Comparison of ENCODE assay signal across 11 mouse cellular contexts in the genomic region with DNA sequence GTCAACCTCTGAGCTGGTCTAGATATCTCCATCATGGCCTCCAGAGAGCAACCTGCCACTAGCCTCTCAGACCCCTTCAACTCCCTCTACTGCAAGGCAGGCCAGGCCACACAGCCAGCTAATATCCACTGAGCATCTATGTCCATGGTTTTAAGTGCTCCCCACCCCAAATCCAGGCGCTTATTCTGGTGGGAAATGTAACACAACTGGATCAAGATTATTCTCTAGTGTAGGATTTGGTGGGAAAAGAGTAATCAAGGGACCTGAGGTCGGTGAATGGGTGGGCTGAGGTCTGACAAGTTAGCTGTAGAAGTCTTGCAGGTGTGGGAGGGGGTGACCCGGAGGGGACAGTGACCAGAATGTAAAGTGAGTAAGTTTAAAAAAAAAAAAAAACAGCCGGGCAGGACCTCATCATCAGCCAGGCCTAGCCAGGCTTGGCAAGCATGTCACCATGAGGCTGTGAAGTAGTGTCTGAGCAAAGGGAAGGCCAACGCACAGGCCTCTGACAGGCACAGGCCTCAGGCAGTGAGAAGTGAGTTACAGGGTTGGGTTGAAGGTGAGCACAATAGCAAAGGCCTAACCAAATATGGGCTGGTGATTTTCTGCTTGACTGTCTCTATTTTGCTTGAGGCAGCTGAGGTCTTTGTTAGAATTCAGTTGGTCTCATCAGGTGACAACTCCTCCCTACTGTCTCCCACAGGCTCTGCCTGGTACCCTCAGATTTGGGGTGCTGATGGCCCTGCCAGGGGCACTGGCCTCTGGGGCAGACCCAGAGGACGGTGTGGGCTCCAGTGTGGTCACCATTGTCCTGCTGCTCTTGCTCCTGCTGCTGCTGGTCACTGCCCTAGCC. TPM values are rescaled to one million over a fixed set of nuclear protein-coding genes. Genes with fewer than 3 reads are reported as not detected.
DNase-seq lines count a peak whose midpoint lies in the region; ATAC-seq and TF ChIP-seq lines count a peak whose summit lies in the region.
"Had no signal": no experiment of that assay in that cellular context is flagged by ENCODE, and none has a peak within 500 bp of the region (broad histone marks: within the 10 kb centered on the region; RNA-seq: fewer than 3 reads in every experiment).

No protein-coding gene starts in this region.

- no peaks in the 10 kb centered on the region for H3K27me3 ChIP-seq in kidney, embryonic 16.5 days (ENCODE audit: insufficient read depth, low read length)
- H3K27me3 ChIP-seq in E14TG2a.4 (ENCODE audit: insufficient read depth, low read length) = no peaks in the 10 kb centered on the region
- no peaks in the 10 kb centered on the region for H3K27me3 ChIP-seq in liver, embryonic 13.5 days
- H3K27me3 ChIP-seq: stomach, embryonic 15.5 days had no signal

- H3K4me1 ChIP-seq in kidney, embryonic 16.5 days (ENCODE audit: insufficient read depth, low read length) = peaks cover 11% of the 10 kb centered on the region
- H3K4me1 ChIP-seq in E14TG2a.4 (replicated peaks; ENCODE audit: low read depth, low read length) = peaks cover 71% of the 10 kb centered on the region
- H3K4me1 ChIP-seq in liver, embryonic 13.5 days (replicated peaks) = peaks cover 47% of the 10 kb centered on the region
- H3K4me1 ChIP-seq: stomach, embryonic 15.5 days had no signal

- H3K4me3 ChIP-seq in kidney, embryonic 16.5 days (ENCODE audit: low read length) = no peak overlapping the region
- peak overlapping the region; percentile 72 for H3K4me3 ChIP-seq in E14TG2a.4 (replicated peaks; ENCODE audit: low read length)
- H3K4me3 ChIP-seq in liver, embryonic 13.5 days (replicated peaks) = peak overlapping the region; percentile 33
- H3K4me3 ChIP-seq: stomach, embryonic 15.5 days had no signal

- H3K9ac ChIP-seq in kidney, embryonic 16.5 days (replicated peaks; ENCODE audit: low read length) = 0 out of 2 replicates have a peak overlapping the region, but pooled peaks have one; percentile 19
- H3K9ac ChIP-seq in liver, embryonic 13.5 days = peak overlapping the region; percentile 51
- H3K9ac ChIP-seq: stomach, embryonic 15.5 days had no signal

- TF ChIP-seq CTCF in E14TG2a.4 (conservative IDR thresholded peaks at IDR 0.05; ENCODE audit: low read length) = no peak

- H3K4me2 ChIP-seq in kidney, embryonic 16.5 days (replicated peaks; ENCODE audit: low read depth, low read length) = no peak overlapping the region
- peak overlapping the region; percentile 41 for H3K4me2 ChIP-seq in liver, embryonic 13.5 days
- H3K4me2 ChIP-seq: stomach, embryonic 15.5 days had no signal

- peaks cover 50% of the 10 kb centered on the region for H3K36me3 ChIP-seq in kidney, embryonic 16.5 days (ENCODE audit: insufficient read depth, low read length)
- H3K36me3 ChIP-seq in E14TG2a.4 (ENCODE audit: insufficient read depth, low read length) = peaks cover 82% of the 10 kb centered on the region
- peaks cover 80% of the 10 kb centered on the region for H3K36me3 ChIP-seq in liver, embryonic 13.5 days

- no peaks in the 10 kb centered on the region for H3K9me3 ChIP-seq in kidney, embryonic 16.5 days (ENCODE audit: low read length)
- H3K9me3 ChIP-seq in E14TG2a.4 (ENCODE audit: low read length) = no peaks in the 10 kb centered on the region
- H3K9me3 ChIP-seq in liver, embryonic 13.5 days (replicated peaks) = no peaks in the 10 kb centered on the region
- H3K9me3 ChIP-seq: stomach, embryonic 15.5 days had no signal

- no peak for DNase-seq in kidney, postnatal 14 days
- DNase-seq in CD4-positive helper T cell, adult 2 months (ENCODE audit: low read depth, low spot score) = peak; percentile 43
- no peak for DNase-seq in liver, embryonic 13.5 days
- no peak for DNase-seq in adrenal gland, adult 18-20 months (ENCODE audit: low spot score in 2 of 2)
- DNase-seq in cerebellum, postnatal 4 days (ENCODE audit: low spot score in 2 of 2) = no peak

- WGBS in kidney, embryonic 16.5 days = 46% methylated on average over 6 of the region's 6 CpGs
- WGBS in liver, embryonic 13.5 days (ENCODE audit: insufficient replicate concordance) = 51% methylated on average over 6 of the region's 6 CpGs

- peak overlapping the region; percentile 58 for H3K27ac ChIP-seq in kidney, embryonic 16.5 days (ENCODE audit: low read length)
- H3K27ac ChIP-seq in liver, embryonic 13.5 days = peak overlapping the region; percentile 55; the same call in 1 of the 2 replicates
- H3K27ac ChIP-seq: stomach, embryonic 15.5 days had no signal

- ATAC-seq in kidney, embryonic 16.5 days (ENCODE audit: low FRiP score, low TSS enrichment) = peak; percentile 43; the same call in 1 of the 2 replicates
- no peak for ATAC-seq in liver, embryonic 13.5 days (ENCODE audit: low read depth)
- ATAC-seq in granulocyte monocyte progenitor cell, adult 5-6 weeks (replicated peaks; ENCODE audit: poor library complexity, severe bottlenecking) = no peak

RNA-seq across cellular contexts. Expression of gene Ptprcap, which starts 2.0 kb away (rescaled TPM):
- 0.49 and 1.1 TPM in 2 replicates for polyA plus RNA-seq in kidney, embryonic 16.5 days (2015; fragmentation: Nextera tagmentation; extraction: Ambion mirVana)
- polyA plus RNA-seq in liver, embryonic 13.5 days (2015; fragmentation: Nextera tagmentation; extraction: Ambion mirVana) = 18.8 and 21.3 TPM in 2 replicates
- total RNA-seq in granulocyte monocyte progenitor cell, adult 5-6 weeks (2014; fragmentation: Nextera tagmentation) = 40.8 and 53.6 TPM in 2 replicates
- 64.9 and 84.1 TPM in 2 replicates for total RNA-seq in granulocyte monocyte progenitor cell, adult 5-6 weeks (2017)
- total RNA-seq in adrenal gland, adult 18-20 months (2021) = 1 to 10 TPM; 3.2 to 3.3 TPM

RNA-seq across cellular contexts. Expression of gene Coro1b, which starts 7.0 kb away (rescaled TPM):
- polyA plus RNA-seq in kidney, embryonic 16.5 days (2015; fragmentation: Nextera tagmentation; extraction: Ambion mirVana) = 201 and 218 TPM in 2 replicates
- 70.7 and 72.6 TPM in 2 replicates for polyA plus RNA-seq in liver, embryonic 13.5 days (2015; fragmentation: Nextera tagmentation; extraction: Ambion mirVana)
- total RNA-seq in granulocyte monocyte progenitor cell, adult 5-6 weeks (2014; fragmentation: Nextera tagmentation) = 143 and 234 TPM in 2 replicates
- total RNA-seq in granulocyte monocyte progenitor cell, adult 5-6 weeks (2017) = 71.3 and 73.2 TPM in 2 replicates
- 100 to 1,000 TPM; 145 to 150 TPM for total RNA-seq in adrenal gland, adult 18-20 months (2021)

RNA-seq across cellular contexts. Expression of gene Rps6kb2, which starts 7.7 kb away (rescaled TPM):
- 62.9 and 63.7 TPM in 2 replicates for polyA plus RNA-seq in kidney, embryonic 16.5 days (2015; fragmentation: Nextera tagmentation; extraction: Ambion mirVana)
- polyA plus RNA-seq in liver, embryonic 13.5 days (2015; fragmentation: Nextera tagmentation; extraction: Ambion mirVana) = 30.0 and 34.2 TPM in 2 replicates
- 42.5 and 45.6 TPM in 2 replicates for total RNA-seq in granulocyte monocyte progenitor cell, adult 5-6 weeks (2014; fragmentation: Nextera tagmentation)
- total RNA-seq in granulocyte monocyte progenitor cell, adult 5-6 weeks (2017) = 21.0 and 31.6 TPM in 2 replicates
- total RNA-seq in adrenal gland, adult 18-20 months (2021) = 10 to 100 TPM; 30.2 to 36.3 TPM

RNA-seq across cellular contexts. Expression of gene Cabp4, which starts 11.6 kb away (rescaled TPM):
- 0.14 and 0.21 TPM in 2 replicates for polyA plus RNA-seq in kidney, embryonic 16.5 days (2015; fragmentation: Nextera tagmentation; extraction: Ambion mirVana)
- polyA plus RNA-seq in liver, embryonic 13.5 days (2015; fragmentation: Nextera tagmentation; extraction: Ambion mirVana) = 0.07 and 0.13 TPM in 2 replicates
- total RNA-seq in granulocyte monocyte progenitor cell, adult 5-6 weeks (2014; fragmentation: Nextera tagmentation) = not detected in 2 replicates
- not detected in 2 replicates for total RNA-seq in granulocyte monocyte progenitor cell, adult 5-6 weeks (2017)
- total RNA-seq in adrenal gland, adult 18-20 months (2021) = under 1 TPM; 0.16 to 0.60 TPM
- total RNA-seq: hematopoietic stem cell, adult 5-6 weeks; monocyte, adult 5-6 weeks had no signal

RNA-seq across cellular contexts. Expression of gene Gpr152, which starts 15.9 kb away (rescaled TPM):
- not detected in 2 replicates for polyA plus RNA-seq in kidney, embryonic 16.5 days (2015; fragmentation: Nextera tagmentation; extraction: Ambion mirVana)
- 0.02 TPM in 1 of 2 replicates, not detected in the other for polyA plus RNA-seq in liver, embryonic 13.5 days (2015; fragmentation: Nextera tagmentation; extraction: Ambion mirVana)
- not detected in 2 replicates for total RNA-seq in granulocyte monocyte progenitor cell, adult 5-6 weeks (2014; fragmentation: Nextera tagmentation)
- not detected in 2 replicates for total RNA-seq in granulocyte monocyte progenitor cell, adult 5-6 weeks (2017)
- total RNA-seq in adrenal gland, adult 18-20 months (2021) = not detected
- total RNA-seq: hematopoietic stem cell, adult 5-6 weeks; monocyte, adult 5-6 weeks had no signal
- polyA plus RNA-seq: stomach, embryonic 15.5 days had no signal

Comparison
In these comparisons a context has a peak if more than half of its experiments do, and no peak if none do; other contexts are left out.
1. RNA of gene Ptprcap, which starts 2.0 kb away (total RNA-seq): 40.8 to 84.1 TPM in granulocyte monocyte progenitor cell, adult 5-6 weeks; 3.2 to 3.3 TPM in adrenal gland, adult 18-20 months; every median in the first group is over 4 times any median in the second.